Comparison of ENCODE assay signal across 24 mouse cellular contexts in the genomic region with DNA sequence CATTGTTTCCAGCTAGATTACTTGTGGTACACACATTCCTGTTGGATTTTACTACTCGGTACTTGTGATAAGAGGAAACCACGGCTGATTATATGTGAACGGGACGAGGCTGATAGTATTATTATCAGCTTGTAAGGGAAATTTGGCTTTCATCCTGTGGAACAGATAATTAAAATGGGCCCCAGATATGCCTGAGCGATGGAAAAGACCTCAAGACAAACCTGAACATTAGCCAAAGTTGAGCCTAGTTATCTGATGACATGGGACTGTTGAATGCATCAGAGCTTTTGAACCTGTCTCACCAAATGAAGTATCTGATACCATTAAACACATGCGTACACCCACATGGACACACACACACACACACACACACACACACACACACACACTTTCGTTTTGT. TPM values are rescaled to one million over a fixed set of nuclear protein-coding genes. Genes with fewer than 3 reads are reported as not detected.
"Had no signal": no experiment of that assay in that cellular context is flagged by ENCODE, and none has a peak within 500 bp of the region (broad histone marks: within the 10 kb centered on the region; RNA-seq: fewer than 3 reads in every experiment).

No protein-coding gene starts in this region.

- ATAC-seq: liver, postnatal 0 days; lung, postnatal 0 days; midbrain, embryonic 13.5 days; midbrain, embryonic 15.5 days had no signal

- H3K4me3 ChIP-seq: liver, embryonic 15.5 days; lung, embryonic 15.5 days; midbrain, embryonic 13.5 days; midbrain, embryonic 15.5 days; myocyte; neural tube, embryonic 13.5 days; neural tube, embryonic 15.5 days; stomach, embryonic 15.5 days had no signal

- H3K27me3 ChIP-seq: liver, embryonic 15.5 days; lung, embryonic 15.5 days; midbrain, embryonic 13.5 days; midbrain, embryonic 15.5 days; neural tube, embryonic 13.5 days; neural tube, embryonic 15.5 days; stomach, embryonic 15.5 days had no signal

- H3K9me3 ChIP-seq: liver, embryonic 15.5 days; lung, embryonic 15.5 days; midbrain, embryonic 13.5 days; midbrain, embryonic 15.5 days; neural tube, embryonic 13.5 days; neural tube, embryonic 15.5 days; stomach, embryonic 15.5 days had no signal

- H3K27ac ChIP-seq: liver, embryonic 15.5 days; lung, embryonic 15.5 days; macrophage; midbrain, embryonic 13.5 days; midbrain, embryonic 15.5 days; neural tube, embryonic 13.5 days; neural tube, embryonic 15.5 days; stomach, embryonic 15.5 days; stomach, postnatal 0 days had no signal

- H3K4me2 ChIP-seq: liver, embryonic 15.5 days; lung, embryonic 15.5 days; midbrain, embryonic 11.5 days; midbrain, embryonic 13.5 days; midbrain, embryonic 15.5 days; neural tube, embryonic 13.5 days; neural tube, embryonic 15.5 days; stomach, embryonic 15.5 days had no signal

- H3K4me1 ChIP-seq: liver, embryonic 15.5 days; lung, embryonic 15.5 days; midbrain, embryonic 13.5 days; midbrain, embryonic 15.5 days; neural tube, embryonic 13.5 days; stomach, embryonic 15.5 days had no signal

- H3K9ac ChIP-seq: liver, embryonic 15.5 days; liver, postnatal 0 days; lung, embryonic 15.5 days; midbrain, embryonic 13.5 days; midbrain, embryonic 15.5 days; neural tube, embryonic 13.5 days; neural tube, embryonic 15.5 days; stomach, embryonic 15.5 days had no signal

- DNase-seq: liver, postnatal 0 days; lung, adult 2 months; lung, postnatal 14 days; lung, postnatal 36 days; retina, postnatal 1 day; right cerebral cortex, adult 18-20 months; right cerebral cortex, postnatal 25 days; right cerebral cortex, postnatal 4 days; thymus, adult 2 months; thymus, postnatal 25 days; thymus, postnatal 4 days had no signal

- H3K36me3 ChIP-seq: liver, embryonic 15.5 days; lung, embryonic 15.5 days; midbrain, embryonic 13.5 days; midbrain, embryonic 15.5 days; neural tube, embryonic 13.5 days; neural tube, embryonic 15.5 days; stomach, embryonic 15.5 days had no signal

RNA-seq across cellular contexts. Expression of gene Rbm24, which starts 45.4 kb away (rescaled TPM):
- total RNA-seq: megakaryocyte, adult 5-6 weeks had no signal
- polyA plus RNA-seq: macrophage had no signal
